Mouse (Mus musculus): ENCODE measurements around the gene C2cd4d.

DNA sequence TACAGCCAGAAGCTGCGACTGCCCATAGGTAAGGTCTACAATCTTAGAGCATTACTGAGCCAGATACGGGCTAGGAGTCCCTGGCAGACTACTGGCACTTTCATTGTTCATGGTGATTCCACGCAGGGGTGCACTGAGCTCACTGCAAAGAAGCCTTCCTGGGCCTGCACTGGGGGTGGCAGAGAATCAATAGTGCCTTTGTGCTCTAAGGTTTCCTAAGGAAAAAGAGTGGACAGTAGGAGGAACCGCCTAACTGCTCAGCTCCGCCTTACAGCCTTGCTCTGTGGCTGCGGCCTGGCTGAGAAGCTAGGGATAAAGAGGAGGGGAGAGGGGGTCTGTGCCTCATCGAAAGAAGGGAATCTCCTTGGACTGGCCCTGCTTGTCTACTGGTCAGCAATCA is at the start of gene C2cd4d:
- TF ChIP-seq GATA1 (IDR thresholded peaks at IDR 0.05; ENCODE audit: low read length) (no peak), TAL1 (IDR thresholded peaks at IDR 0.05; ENCODE audit: low read length) (no peak)
